13 mouse cellular contexts compared by ENCODE assay signal in the genomic region with DNA sequence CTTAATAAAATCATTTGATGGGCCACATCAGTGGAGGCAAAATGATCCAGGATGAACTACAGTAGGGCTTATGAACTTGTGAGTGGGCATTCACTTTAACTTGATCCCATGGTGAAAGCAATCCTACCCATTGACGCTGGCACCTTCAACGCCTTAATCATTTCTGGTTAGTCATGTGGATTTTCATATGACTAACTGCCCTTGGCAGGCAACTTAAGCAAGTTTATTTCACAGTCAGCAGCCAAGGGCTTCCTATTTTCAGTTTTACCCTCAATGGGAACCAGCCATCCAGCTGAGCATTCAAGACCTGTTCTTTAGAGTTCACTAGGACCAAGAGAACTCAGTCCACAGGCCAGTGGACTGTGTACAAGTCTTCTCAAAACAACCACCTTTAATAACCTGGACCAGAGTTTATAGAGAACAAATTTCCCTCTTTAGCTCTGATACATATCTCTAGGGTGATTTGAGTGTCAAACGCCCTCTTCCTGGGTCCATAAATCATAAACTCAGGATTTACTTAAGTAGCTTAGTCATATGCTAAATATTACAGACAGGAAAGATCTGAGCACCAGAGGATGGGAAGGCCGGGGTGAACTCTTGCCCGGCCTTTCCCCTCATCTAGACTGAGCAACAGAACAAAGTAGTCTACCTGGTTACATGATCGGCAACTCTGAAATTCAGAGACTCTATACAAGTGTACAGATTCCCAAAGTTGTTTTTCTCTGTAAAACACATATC.
DNase-seq lines count a peak whose midpoint lies in the region; ATAC-seq and TF ChIP-seq lines count a peak whose summit lies in the region.
"Had no signal": no experiment of that assay in that cellular context is flagged by ENCODE, and none has a peak within 500 bp of the region (broad histone marks: within the 10 kb centered on the region; RNA-seq: fewer than 3 reads in every experiment).

No protein-coding gene starts in this region.

- ATAC-seq in common myeloid progenitor, adult 5-6 weeks (replicated peaks; ENCODE audit: low read depth, poor library complexity, severe bottlenecking), result 0 out of 2 replicates have a peak, but pooled peaks have one; percentile 36
- peak; percentile 40 for ATAC-seq in megakaryocyte progenitor cell, adult 5-6 weeks (replicated peaks; ENCODE audit: poor library complexity)
- ATAC-seq: activated CD4-positive, CD25-positive, alpha-beta regulatory T cell, adult 4 months; forebrain, embryonic 15.5 days had no signal

- TF ChIP-seq CTCF in gastrocnemius, adult 2 months (IDR thresholded peaks at IDR 0.05), result no peak

- H3K4me3 ChIP-seq in gastrocnemius, adult 2 months, result no peak overlapping the region
- H3K4me3 ChIP-seq: forebrain, embryonic 15.5 days; hindbrain, embryonic 13.5 days had no signal

- intact Hi-C loops in gastrocnemius, adult 2 months (cut with DNase I), result no loop called here
- intact Hi-C loops in gastrocnemius, postnatal 14 days (cut with DNase I; ENCODE audit: low total_unique reads), result no loop called here

- H3K27ac ChIP-seq in gastrocnemius, adult 2 months, result peak overlapping the region; percentile 49; the same call in 1 of the 2 replicates
- H3K27ac ChIP-seq: forebrain, embryonic 15.5 days; hindbrain, embryonic 13.5 days; liver, embryonic 14.5 days had no signal

- DNase-seq in gastrocnemius, adult 2 months, result no peak
- no peak for DNase-seq in gastrocnemius, postnatal 14 days
- DNase-seq in lung, postnatal 25 days (ENCODE audit: low spot score), result peak; percentile 19
- no peak for DNase-seq in lung, postnatal 14 days
- no peak for DNase-seq in right cerebral cortex, postnatal 10 days (ENCODE audit: low spot score in 2 of 2)
- DNase-seq in urinary bladder, postnatal 25 days (ENCODE audit: low spot score), result no peak
- DNase-seq: kidney, adult 18-20 months had no signal
